Mouse (Mus musculus) testis, adult 2 months (tissue): ENCODE measurements around the gene Tbl2. TPM values are rescaled to one million over a fixed set of nuclear protein-coding genes. Genes with fewer than 3 reads are reported as not detected.
A peak's percentile ranks its signal among the peaks of the same experiment; 100 is the strongest.

Experiments used
- H3K27ac ChIP-seq: fragments of 200-500 bp; 2 replicates; pipeline ENCODE4 v1.5.1; 2012; ENCODE audit warnings: low read depth, low read length; ENCODE audit not compliant: control insufficient read depth, insufficient read depth
- H3K27me3 ChIP-seq: fragments of 200-500 bp; 2 replicates; pipeline ENCODE4 v1.6.1; 2012; ENCODE audit warnings: mild to moderate bottlenecking, low read length, moderate library complexity; ENCODE audit not compliant: control insufficient read depth, insufficient read depth
- H3K36me3 ChIP-seq: fragments of 200-500 bp; 2 replicates; pipeline ENCODE4 v1.6.1; 2012; ENCODE audit warnings: mild to moderate bottlenecking, low read length; ENCODE audit not compliant: control insufficient read depth, insufficient read depth
- H3K4me1 ChIP-seq: fragments of 200-500 bp; 2 replicates; pipeline ENCODE4 v1.6.1; 2012; ENCODE audit warnings: low read length; ENCODE audit not compliant: control insufficient read depth, insufficient read depth
- H3K4me3 ChIP-seq: fragments of 200-500 bp; 2 replicates; pipeline ENCODE4 v1.5.1; 2012; ENCODE audit warnings: low read depth, mild to moderate bottlenecking, low read length, moderate library complexity, mixed read lengths; ENCODE audit not compliant: control insufficient read depth
- CTCF ChIP-seq: fragments of 200-500 bp; IDR thresholded peaks from 2 replicates; pipeline ENCODE4 v1.5.1; 2012; ENCODE audit warnings: low read depth, mild to moderate bottlenecking, inconsistent platforms, low read length, moderate library complexity; ENCODE audit not compliant: control insufficient read depth, insufficient read depth, insufficient replicate concordance
- POLR2A ChIP-seq: fragments of 200-500 bp; IDR thresholded peaks from 2 replicates; pipeline ENCODE4 v1.6.1; 2012; ENCODE audit warnings: low read depth, mild to moderate bottlenecking, inconsistent platforms, low read length, moderate library complexity; ENCODE audit not compliant: control insufficient read depth
- polyA plus RNA-seq: library from polyadenylated mRNA; depleted of rRNA; stranded (reverse); fragments of >200 nt; gene quantifications from 2 replicates; pipeline ENCODE4 v1.2.3, GENCODE M21; 2012

The Tbl2 gene
- polyA plus RNA-seq, 1 experiment = 63.4 TPM

GRCm38 (mm10) chr5:135109426-135109825 lies 40.0 kb upstream of the Tbl2 start:
- Histone ChIP-seq H3K27ac (no peak overlapping the region), H3K4me3 (no peak overlapping the region), H3K27me3 (no peaks in the 10 kb centered on the region), H3K4me1 (peaks cover 24% of the 10 kb centered on the region), H3K36me3 (no peaks in the 10 kb centered on the region)
- TF ChIP-seq POLR2A = no peak
- TF ChIP-seq CTCF = no peak

DNA sequence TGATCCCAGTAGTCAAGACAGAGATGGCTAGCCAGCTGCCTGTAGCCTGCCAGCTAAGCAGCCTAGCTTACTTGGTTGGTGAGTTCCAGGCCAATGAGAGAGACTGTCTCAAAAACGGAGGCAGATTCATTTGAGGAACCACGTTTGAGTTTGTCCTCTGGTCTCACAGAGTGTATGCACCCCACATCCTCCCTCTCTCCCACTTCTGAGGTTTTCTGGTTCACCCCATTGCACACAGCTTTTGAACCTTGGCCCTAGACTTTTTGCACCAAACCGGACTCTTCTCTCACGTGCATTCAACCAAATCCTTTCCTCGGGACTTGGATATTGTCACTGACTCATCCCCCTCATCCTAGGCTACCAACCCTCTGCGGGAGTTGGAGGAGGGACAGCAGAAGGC lies 39.5 kb upstream of the Tbl2 start:
- Histone ChIP-seq H3K36me3 (no peaks in the 10 kb centered on the region), H3K4me1 (peaks cover 24% of the 10 kb centered on the region), H3K27ac (no peak overlapping the region), H3K4me3 (no peak overlapping the region), H3K27me3 (no peaks in the 10 kb centered on the region)
- TF ChIP-seq POLR2A = no peak

DNA sequence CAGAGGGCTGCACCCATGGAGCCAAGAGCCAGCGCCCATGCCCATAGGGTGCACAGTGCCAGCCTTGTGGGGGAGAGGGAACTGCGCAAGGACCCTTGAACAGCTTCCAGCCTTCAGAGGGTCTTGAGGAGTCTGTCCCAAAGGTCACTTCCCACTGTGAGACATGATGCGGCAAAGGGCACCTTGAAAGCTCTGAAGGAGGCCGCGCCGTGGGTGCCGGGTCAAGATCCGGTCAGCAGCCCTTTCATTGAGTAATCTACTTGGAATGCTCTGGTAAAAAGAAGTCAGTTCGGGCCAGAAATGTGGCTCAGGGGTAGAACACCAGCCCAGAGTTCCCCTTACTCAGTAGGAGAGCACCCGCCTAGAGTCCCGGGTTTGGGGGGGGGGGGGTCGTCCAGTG lies 35.7 kb upstream of the Tbl2 start:
- H3K4me1 ChIP-seq = peaks cover 5% of the 10 kb centered on the region
- H3K27me3 ChIP-seq = no peaks in the 10 kb centered on the region
- no peak overlapping the region for H3K27ac ChIP-seq
- H3K36me3 ChIP-seq = no peaks in the 10 kb centered on the region
- no peak overlapping the region for H3K4me3 ChIP-seq
- TF ChIP-seq CTCF (no peak), POLR2A (no peak)

- peaks cover 8% of the 10 kb centered on the region for H3K4me1 ChIP-seq
- TF ChIP-seq CTCF (no peak), POLR2A (no peak)
- no peak overlapping the region for H3K4me3 ChIP-seq
- no peaks in the 10 kb centered on the region for H3K36me3 ChIP-seq
- no peaks in the 10 kb centered on the region for H3K27me3 ChIP-seq
- H3K27ac ChIP-seq = no peak overlapping the region
These were observed 34.2 kb upstream of the Tbl2 start for GRCm38 (mm10) chr5:135115241-135115640.

DNA sequence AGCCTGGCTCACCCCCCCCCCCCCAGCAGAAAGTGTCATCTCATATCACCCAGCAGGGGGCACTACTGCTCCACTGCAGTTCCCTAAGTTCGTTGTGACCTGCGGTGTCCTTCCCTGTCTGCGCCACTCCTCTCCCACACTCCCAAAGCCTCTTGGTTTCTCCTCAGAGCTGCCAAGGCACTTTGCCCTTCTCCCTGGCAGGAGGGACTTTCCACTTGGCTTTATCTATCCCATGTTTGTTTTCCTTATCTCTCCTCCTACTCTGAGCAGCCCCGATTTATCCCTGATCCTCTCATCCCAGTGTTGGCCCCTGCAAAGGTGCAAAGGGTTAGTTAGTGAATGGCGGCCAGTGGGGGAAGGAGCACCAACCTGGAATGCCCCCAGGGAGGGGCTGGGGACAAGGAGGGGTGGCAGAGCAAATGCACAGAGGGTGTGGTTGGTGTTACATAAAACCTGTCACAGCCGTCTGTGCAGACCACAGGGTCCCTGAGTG lies 30.8 kb upstream of the Tbl2 start:
- Histone ChIP-seq H3K27me3 (no peaks in the 10 kb centered on the region), H3K4me3 (no peak overlapping the region), H3K36me3 (no peaks in the 10 kb centered on the region), H3K4me1 (peaks cover 13% of the 10 kb centered on the region), H3K27ac (no peak overlapping the region)
- TF ChIP-seq CTCF = peak; percentile 73
- no peak for TF ChIP-seq POLR2A

DNA sequence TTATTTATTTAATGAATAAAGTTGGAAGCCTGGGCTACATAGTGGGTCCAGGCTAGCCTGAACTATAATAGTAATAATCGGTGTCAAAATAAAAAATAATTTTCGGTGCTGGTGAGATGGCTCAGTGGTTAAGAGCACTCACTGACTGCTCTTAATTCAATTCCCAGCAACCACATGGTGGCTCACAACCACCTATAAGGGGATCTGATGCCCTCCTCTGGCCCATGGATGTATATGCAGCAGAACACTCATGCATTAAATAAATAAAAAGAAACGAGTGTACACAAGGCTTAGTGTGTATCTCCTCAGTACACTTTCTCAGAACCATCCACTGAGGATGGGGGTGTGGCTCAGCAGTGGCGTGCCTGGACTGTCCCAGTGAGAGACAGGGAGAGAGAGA lies 28.7 kb upstream of the Tbl2 start:
- Histone ChIP-seq H3K27ac (no peak overlapping the region), H3K4me3 (no peak overlapping the region), H3K27me3 (no peaks in the 10 kb centered on the region), H3K36me3 (no peaks in the 10 kb centered on the region), H3K4me1 (peaks cover 14% of the 10 kb centered on the region)
- TF ChIP-seq CTCF (no peak), POLR2A (no peak)

DNA sequence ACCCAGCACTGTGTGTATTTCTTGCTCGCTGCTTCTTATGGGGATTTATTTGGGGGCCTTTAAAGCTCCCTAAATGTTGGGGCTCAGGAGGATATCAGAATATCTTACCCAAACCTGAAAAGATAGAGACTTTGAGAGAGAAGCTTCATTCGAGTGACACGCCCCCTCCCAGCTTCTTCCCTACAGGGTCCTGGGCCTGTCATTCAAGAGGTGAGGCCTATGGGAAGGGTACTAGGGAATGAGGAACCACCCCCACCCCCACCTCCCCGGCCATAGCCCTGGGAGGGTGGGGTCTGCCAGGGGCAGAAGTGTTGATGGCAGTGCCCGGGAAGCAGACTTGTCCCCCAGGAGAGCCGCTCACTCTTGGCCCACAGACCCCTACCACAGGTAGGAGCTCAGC lies 23.3 kb upstream of the Tbl2 start:
- Histone ChIP-seq H3K36me3 (no peaks in the 10 kb centered on the region), H3K4me3 (no peak overlapping the region), H3K27me3 (no peaks in the 10 kb centered on the region), H3K27ac (no peak overlapping the region), H3K4me1 (peaks cover 6% of the 10 kb centered on the region)
- TF ChIP-seq POLR2A = no peak
- no peak for TF ChIP-seq CTCF

- no peak for TF ChIP-seq POLR2A
- TF ChIP-seq CTCF = no peak
- Histone ChIP-seq H3K27me3 (no peaks in the 10 kb centered on the region), H3K27ac (no peak overlapping the region), H3K36me3 (no peaks in the 10 kb centered on the region), H3K4me3 (no peak overlapping the region), H3K4me1 (peaks cover 3% of the 10 kb centered on the region; the same call in 1 of the 2 replicates)
These were observed 21.8 kb upstream of the Tbl2 start for GRCm38 (mm10) chr5:135127669-135128068.
